Mouse (Mus musculus) WW6 (cell line): ENCODE measurements around the gene Fdxr.

ENCODE experiments used
- DNase-seq: peaks from one replicate; pipeline ENCODE4 v3.0.0-alpha.2; 2013; ENCODE audit warnings: low read depth, low spot score

The Fdxr gene

GRCm38 (mm10) chr11:115269330-115270066 is 7.4 kb downstream of the Fdxr start:
- DNase-seq: no peak

DNA sequence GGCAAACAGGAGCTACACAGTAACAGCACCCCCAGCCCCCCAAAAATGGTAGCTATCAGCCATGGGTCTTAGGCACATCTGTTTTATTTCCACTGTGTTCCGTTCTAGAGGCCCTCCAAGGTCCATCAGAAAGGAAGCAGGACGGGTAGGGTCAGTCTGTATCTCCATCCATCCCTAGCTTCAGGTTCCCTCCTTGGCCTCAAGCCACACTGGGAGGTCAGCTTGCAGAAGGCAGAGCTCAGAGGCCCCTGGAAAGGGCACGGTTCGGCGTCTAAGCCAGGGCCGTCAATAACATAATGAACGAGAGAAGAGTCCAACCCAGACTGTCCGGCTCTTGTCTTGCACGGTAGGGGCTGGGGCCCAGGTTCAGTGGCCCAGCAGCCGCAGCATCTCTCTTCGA is 8.9 kb downstream of the Fdxr start:
- DNase-seq: no peak

GRCm38 (mm10) chr11:115267061-115267883 is 9.6 kb downstream of the Fdxr start, which contains the start of gene Grin2c:
Gene Grin2c, minus strand, starts transcription at chr11:115267243.
- no peak for DNase-seq

DNA sequence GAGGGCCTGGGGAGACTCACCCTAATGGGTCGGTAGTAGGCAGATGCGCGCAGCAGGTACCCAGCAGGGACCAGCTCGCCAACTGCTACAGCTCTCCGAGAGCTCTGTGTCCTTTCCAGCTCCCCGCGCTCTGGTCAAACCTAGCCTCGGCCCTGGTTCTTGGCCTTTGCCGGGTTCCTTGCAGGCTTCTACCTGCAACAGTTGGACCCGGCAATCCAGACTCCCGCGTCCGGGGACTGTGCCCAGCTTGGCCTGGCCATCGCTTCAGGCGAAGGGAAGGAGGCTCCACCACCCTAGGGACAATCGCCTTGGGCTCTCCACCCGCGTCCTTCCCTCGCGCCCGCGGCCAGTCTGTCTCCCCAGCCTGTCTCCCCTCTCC is 10.5 kb downstream of the Fdxr start:
- DNase-seq: no peak

- no peak for DNase-seq
Measured at GRCm38 (mm10) chr11:115265771-115266399, 11.0 kb downstream of the Fdxr start.

- DNase-seq: no peak
Measured at GRCm38 (mm10) chr11:115264862-115265668, 11.8 kb downstream of the Fdxr start.

DNA sequence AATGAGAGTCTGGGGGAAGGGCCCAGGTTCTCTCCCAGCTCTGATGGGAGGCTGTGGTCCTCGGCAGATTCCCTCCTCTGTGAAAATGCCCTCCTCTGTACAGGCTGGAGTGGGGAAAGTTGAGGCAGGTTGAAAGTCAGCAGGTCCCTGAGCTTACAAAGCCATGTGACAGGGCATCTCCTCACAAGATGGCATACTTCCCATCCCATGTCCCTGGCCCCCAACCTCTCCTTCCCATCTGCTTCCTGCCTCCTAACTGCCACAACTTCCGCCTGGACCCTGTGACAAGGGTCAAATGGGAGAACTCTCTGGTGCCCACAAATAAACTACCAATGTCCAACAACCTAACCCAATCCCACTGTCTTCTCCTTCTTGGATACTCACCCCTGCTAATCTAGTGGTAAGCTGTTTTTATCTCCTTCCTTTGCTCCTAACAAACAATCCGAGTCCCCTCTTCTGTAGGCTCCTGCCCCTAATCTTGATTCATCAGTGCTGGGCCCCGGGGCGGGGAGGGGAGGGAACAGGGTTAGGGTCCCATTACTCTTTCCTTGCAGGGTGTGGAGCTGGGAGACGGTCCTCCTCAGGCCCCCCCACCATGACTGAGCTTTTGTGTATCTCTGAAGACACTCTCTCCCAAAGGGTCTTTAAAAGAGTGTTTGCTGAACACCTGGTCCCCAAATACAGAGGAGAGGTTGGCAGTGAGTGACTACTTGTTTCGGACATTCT is 12.6 kb downstream of the Fdxr start:
- no peak for DNase-seq

GRCm38 (mm10) chr11:115262954-115263353 is 13.9 kb downstream of the Fdxr start:
- DNase-seq: no peak

DNA sequence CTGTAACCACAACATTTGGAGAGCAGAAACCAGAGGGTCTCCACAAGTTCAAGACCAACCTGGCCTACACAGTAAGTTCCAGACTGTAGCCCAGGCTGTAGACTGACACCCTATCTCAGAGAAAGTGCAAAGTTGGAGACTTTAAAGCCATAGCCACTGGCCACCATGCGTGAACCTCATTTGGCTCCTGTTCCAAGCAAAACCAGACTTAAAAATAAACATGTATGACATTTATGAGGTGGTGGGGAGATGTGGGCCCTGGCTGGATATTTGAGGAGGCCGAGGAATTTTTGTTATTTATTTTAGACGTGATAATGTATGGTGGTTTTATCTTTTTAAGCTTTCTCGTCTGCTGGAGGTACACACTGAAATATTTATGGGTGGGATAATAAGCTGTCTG is 17.7 kb downstream of the Fdxr start:
- DNase-seq: no peak

DNA sequence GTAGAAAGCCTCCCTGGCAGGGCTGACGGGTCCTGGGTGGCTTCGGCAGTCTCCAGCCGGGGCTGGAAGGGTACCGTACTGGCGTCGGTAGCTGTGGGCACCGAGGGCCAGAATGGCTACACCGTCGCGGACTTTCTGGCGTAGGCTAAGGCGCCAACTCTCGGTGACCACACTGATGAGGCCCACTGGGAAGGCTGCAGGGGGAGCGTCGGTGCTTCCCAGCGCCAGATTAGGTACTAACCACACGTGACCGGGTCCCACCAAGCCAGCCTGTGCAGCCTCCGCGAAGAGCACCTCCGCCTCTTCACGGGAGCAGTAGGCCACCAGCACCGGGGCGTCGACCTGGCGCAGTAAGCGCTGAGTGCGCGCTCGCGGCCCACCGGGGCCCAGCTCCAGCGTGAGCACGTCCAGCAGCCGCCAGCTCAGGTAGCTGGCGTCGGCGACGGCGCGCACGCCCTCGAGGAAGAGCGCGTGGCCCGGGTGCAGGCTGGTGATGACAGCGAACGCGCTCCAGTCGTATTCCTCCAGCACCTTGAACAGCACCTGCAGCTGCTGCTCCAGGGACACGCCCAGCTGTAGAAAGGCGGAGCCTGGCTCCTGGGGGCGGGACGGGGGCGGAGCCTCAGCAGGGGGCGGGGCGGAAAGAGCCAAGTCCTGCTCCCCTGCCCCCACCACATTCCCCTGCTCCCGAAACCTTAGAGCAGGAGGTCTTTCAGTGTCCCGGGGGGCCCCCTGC is 18.9 kb downstream of the Fdxr start:
- peak; percentile 82 for DNase-seq

GRCm38 (mm10) chr11:115251258-115251657 is 25.6 kb downstream of the Fdxr start:
- no peak for DNase-seq

- peak; percentile 59 for DNase-seq
Measured at GRCm38 (mm10) chr11:115250405-115251090, 26.3 kb downstream of the Fdxr start.

DNA sequence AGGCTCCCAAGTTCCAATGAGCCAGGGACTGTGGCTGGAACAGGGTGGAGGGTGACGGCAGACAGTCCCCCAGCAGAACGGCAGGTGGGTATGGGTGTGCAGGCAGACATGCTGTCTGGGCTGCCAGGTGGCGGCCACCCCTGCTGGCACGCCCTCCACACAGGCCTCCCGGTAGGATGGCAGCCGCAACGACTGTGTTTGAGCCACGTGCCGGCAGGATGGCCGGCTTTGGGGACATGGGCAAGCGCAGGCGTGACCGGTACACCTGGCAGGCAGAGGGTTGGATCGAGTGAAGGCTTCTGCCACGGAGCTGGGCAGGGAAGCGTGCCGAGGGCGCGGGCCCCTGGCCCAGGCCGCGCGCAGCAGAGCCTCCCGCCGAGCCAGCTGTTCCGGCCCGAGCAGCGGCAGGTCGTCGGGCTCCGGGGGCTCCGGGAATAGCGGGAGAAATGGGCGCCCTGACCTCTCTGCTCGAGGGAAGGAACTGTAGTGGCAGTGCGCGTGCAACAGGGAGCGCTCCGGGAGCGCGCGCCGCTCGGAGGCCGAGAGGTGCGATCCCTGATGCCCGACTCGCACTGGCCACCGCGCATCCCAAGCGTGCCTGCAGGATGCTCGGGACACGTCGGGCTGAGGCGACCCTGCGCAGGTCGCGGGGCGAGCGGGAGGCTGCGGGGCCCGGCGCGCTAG is 27.0 kb downstream of the Fdxr start:
- no peak for DNase-seq

- no peak for DNase-seq
Measured at GRCm38 (mm10) chr11:115247945-115248344, 28.9 kb downstream of the Fdxr start.

- DNase-seq: no peak
Measured at GRCm38 (mm10) chr11:115247240-115247639, 29.6 kb downstream of the Fdxr start.

DNA sequence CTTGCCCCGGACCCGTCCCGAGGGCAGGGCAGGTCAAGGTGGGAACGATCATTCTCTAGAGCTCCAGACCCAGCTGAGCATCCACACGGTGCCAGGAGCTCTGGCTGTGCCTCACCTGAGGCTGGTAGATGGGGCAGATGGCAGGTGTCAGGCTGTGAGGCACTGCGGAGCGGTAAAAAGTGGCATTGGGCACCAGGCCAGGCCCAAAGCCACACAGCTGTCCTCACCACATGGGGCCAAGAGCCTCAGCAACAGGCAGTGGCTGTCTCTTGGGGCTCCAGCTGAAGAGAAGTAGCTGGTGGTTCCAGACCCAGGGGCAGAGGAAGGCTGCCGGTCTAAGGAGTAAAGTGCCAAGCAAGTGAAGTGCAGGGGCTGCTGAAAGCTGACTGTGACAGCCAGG is 30.5 kb downstream of the Fdxr start:
- DNase-seq: no peak

DNA sequence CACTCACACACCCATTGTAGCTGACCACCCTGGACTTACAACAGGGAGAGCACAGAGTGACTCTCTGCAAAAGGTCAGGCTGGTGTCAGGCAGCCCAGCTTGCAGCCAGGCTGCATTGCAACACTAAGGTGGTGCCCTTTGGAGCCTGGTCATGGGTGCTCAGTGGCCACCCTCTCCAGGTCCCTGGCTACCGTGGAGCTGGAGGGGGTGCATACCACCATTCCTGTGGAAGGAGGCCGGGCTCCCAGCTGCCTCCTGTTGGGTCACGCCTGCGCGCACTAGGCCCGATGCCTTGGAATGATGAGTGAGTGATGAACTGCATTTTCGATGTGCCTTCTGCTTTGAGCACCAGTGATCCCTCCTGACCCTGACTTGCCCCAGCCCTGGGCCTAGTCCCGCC is 32.0 kb downstream of the Fdxr start:
- no peak for DNase-seq

GRCm38 (mm10) chr11:115243783-115244182 is 33.1 kb downstream of the Fdxr start:
- no peak for DNase-seq

GRCm38 (mm10) chr11:115242746-115243145 is 34.1 kb downstream of the Fdxr start:
- no peak for DNase-seq
